7 mouse cellular contexts compared by ENCODE assay signal in genomic region chrX:147259131-147259530, GRCm38 (mm10).
"Had no signal": no experiment of that assay in that cellular context is flagged by ENCODE, and none has a peak within 500 bp of the region (broad histone marks: within the 10 kb centered on the region; RNA-seq: fewer than 3 reads in every experiment).

No protein-coding gene starts in this region.

- DNase-seq: lung, adult 2 months; lung, postnatal 14 days; lung, postnatal 36 days; right cerebral cortex, postnatal 14 days; thymus, adult 2 months; thymus, postnatal 25 days; thymus, postnatal 4 days had no signal
